Mouse (Mus musculus) myocyte (in vitro differentiated cells): ENCODE measurements around the gene 4833439L19Rik.

Source experiments
- CEBPB ChIP-seq: IDR thresholded peaks from 2 replicates; pipeline ENCODE4 v1.6.1; 2011; ENCODE audit warnings: mild to moderate bottlenecking, moderate library complexity; ENCODE audit not compliant: poor library complexity, insufficient read depth, severe bottlenecking
- E2F4 ChIP-seq: IDR thresholded peaks from one replicate; pipeline ENCODE4 v1.6.1; 2011; ENCODE audit warnings: mild to moderate bottlenecking, control low read depth, moderate library complexity; ENCODE audit not compliant: insufficient read depth
- MAX ChIP-seq: IDR thresholded peaks from one replicate; pipeline ENCODE4 v1.6.1; 2011; ENCODE audit warnings: low read depth, mild to moderate bottlenecking, control low read depth
- MYOG ChIP-seq, 3 experiments: IDR thresholded peaks; one replicate each; pipeline ENCODE4 v1.6.1; 2011; ENCODE audit warnings: control low read depth in 2 of 3, low read depth in 2 of 3, mild to moderate bottlenecking in 2 of 3; ENCODE audit not compliant: insufficient read length in 2 of 3, control insufficient read depth in 1 of 3, insufficient read depth in 1 of 3
- POLR2A ChIP-seq: IDR thresholded peaks from one replicate; pipeline ENCODE4 v1.6.1; 2011; ENCODE audit warnings: low read depth, mild to moderate bottlenecking, control low read depth, moderate library complexity; ENCODE audit not compliant: insufficient read length
- POLR2AphosphoS2 ChIP-seq: IDR thresholded peaks from one replicate; pipeline ENCODE4 v1.6.1; 2011; ENCODE audit warnings: low read depth, control low read depth; ENCODE audit not compliant: insufficient read length
- TCF12 ChIP-seq: IDR thresholded peaks from one replicate; pipeline ENCODE4 v1.6.1; 2011; ENCODE audit warnings: mild to moderate bottlenecking, control low read depth; ENCODE audit not compliant: poor library complexity, insufficient read depth, severe bottlenecking
- TCF3 ChIP-seq: IDR thresholded peaks from one replicate; pipeline ENCODE4 v1.6.1; 2011; ENCODE audit warnings: low read depth, control low read depth; ENCODE audit not compliant: insufficient read length
- USF1 ChIP-seq: IDR thresholded peaks from one replicate; pipeline ENCODE4 v1.6.1; 2011; ENCODE audit warnings: low read depth, mild to moderate bottlenecking, control low read depth, moderate library complexity

GRCm38 (mm10) chr13:54572621-54573020 is 7.4 kb upstream of the 4833439L19Rik start:
- no peak for TF ChIP-seq USF1
- TF ChIP-seq E2F4 = no peak
- no peak for TF ChIP-seq POLR2AphosphoS2
- no peak for TF ChIP-seq POLR2A
- TF ChIP-seq MAX = no peak
- TF ChIP-seq TCF3 = no peak
- no peak for TF ChIP-seq MYOG (IDR thresholded peaks at IDR 0.05; ENCODE audit: control insufficient read depth in 1 of 3, insufficient read depth in 1 of 3, insufficient read length in 2 of 3, low read depth in 2 of 3)
- TF ChIP-seq TCF12 = no peak
- TF ChIP-seq CEBPB = no peak
